Mouse (Mus musculus) central nervous system, embryonic 11.5 days (tissue): Measurements from ENCODE around the gene Syt14. TPM values are rescaled to one million over a fixed set of nuclear protein-coding genes. Genes with fewer than 3 reads are reported as not detected.

Experiments
- polyA plus RNA-seq: library from polyadenylated mRNA; depleted of rRNA; stranded (reverse); fragments of >200 nt; gene quantifications from 2 replicates; pipeline ENCODE4 v1.2.3, GENCODE M21; 2012; rRNA removed

Gene Syt14
- polyA plus RNA-seq, result 4.0 and 6.5 TPM in 2 replicates

GRCm38 (mm10) chr1:193035371-193036238 lies at the start of gene Syt14:
Gene Syt14, minus strand, starts transcription at chr1:193035775.

DNA sequence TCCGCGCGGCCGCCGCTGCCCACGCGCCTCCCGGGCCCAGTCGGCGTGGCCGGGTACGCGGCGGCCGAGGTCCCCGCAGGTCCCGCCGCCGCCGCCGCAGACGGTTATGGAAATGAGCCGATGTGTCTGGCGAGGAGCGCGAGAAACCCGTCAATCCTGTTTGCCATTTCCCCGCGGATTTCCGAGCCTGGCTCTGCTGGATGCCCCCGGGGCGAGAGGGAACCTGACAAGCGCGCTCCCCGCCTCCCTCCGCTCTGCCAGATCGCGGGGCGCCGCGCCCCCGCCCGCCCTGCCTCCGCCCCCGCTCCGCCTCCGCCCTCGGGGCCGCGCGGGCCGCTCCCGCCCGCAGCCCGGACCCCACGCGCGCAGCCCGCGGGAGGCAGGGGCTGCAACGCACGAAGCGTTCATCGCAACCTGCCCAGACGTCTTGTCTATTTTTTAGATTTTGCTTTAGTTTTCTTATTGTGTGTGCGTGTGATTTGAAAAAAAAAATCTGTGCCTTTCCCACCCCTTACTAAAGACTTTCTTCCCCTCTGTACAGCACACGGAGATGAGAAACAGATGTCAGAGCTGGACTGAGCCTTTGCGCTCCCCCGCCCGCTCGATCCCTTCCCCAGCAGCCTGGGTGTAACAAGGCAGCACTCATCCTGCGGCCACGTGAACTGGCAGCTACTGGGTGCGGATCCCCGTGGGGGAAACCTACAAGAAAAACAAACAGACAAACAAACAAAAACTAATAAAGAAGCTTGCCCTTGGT lies 179.9 kb downstream of the Syt14 start, which contains the start of gene Sertad4:
Gene Sertad4 (minus strand): TSS at position 283 of the 757 bp plus-strand sequence.

Other genes starting within 250 kb of the Syt14 start
- gene Sertad4, start 180.0 kb downstream of the Syt14 start, polyA plus RNA-seq, result 12.9 and 35.8 TPM in 2 replicates
- 14.8 and 32.2 TPM in 2 replicates for gene Diexf, start 94.5 kb upstream of the Syt14 start, polyA plus RNA-seq
- 1.6 and 2.9 TPM in 2 replicates for gene Irf6, start 117.3 kb upstream of the Syt14 start, polyA plus RNA-seq
- gene A130010J15Rik, start 132.3 kb upstream of the Syt14 start, polyA plus RNA-seq, result 6.1 and 9.9 TPM in 2 replicates
- gene Traf3ip3, start 165.9 kb upstream of the Syt14 start, polyA plus RNA-seq, result 1.7 and 2.3 TPM in 2 replicates
- gene Lamb3, start 171.9 kb upstream of the Syt14 start, polyA plus RNA-seq, result 0.41 and 0.58 TPM in 2 replicates
- gene Hsd11b1, start 228.3 kb upstream of the Syt14 start, polyA plus RNA-seq, result 0.10 and 0.29 TPM in 2 replicates
- 15.7 and 20.5 TPM in 2 replicates for gene G0s2, start 237.4 kb upstream of the Syt14 start, polyA plus RNA-seq